Mouse (Mus musculus) thymus, postnatal 10 days (tissue): ENCODE data around the gene Dync2li1.

Experiments used
- DNase-seq, 2 experiments: peaks; one replicate each; pipeline ENCODE4 v3.0.0; 2021; ENCODE audit warnings: low spot score in 2 of 2

Dync2li1 gene

DNA sequence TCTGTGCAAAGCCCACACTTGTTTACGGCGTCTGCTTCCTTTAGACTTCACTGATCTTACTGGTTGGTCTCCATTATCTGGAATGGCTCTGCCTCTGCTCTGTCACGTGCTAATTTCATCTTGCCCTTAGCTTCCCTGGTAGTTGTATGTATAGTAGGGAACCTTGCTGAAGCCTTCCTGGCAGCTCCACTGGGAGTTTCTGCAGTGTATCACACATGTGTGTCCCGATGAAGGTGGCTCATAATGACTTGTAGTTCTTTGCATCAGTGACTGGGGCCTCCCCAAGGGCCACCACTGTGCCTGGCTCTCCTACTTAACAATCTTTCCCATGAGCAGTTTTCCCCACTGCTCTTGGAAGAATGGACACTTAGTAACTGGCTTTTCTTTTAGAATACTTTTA, 17.7 kb upstream of the Dync2li1 start:
- no peak for DNase-seq

DNA sequence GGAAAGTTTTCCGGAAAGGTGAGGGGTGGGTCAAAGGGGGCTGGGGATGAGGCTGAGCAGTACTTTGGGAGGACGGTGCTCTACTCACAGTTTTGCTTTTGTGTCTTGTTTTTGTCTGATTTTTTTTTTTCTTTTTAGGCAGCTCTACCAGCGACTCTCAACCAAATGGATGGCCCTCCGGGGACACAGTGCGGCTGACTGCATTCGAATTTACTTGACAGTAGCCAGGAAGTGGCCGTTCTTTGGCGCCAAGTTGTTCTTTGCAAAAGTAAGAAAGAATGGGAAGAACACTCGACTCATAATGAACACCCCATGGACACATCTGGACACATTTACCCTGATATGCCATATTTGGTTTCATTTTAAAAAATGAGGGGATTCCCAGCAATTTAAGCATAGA, 14.8 kb upstream of the Dync2li1 start:
- DNase-seq, result no peak

DNA sequence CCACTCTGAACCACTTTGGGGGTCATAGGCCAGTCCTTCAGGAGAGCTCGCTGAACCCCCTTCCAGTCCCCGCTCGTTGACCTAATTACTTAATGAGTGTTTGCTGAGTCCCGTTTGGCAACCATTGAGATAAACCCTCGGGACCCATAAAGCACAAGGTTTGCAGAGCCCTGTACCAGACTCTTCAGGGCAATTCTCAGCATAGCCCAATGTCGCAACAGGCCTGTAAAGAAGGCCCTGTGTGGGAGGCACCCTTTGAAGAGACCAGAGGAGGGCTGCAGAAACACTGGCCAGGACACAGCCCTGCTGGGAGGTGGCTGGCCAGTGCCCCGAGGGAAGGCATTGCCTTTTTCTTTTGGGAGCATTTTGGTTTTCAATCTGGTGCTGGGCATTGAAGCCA, 14.3 kb upstream of the Dync2li1 start:
- no peak for DNase-seq

DNA sequence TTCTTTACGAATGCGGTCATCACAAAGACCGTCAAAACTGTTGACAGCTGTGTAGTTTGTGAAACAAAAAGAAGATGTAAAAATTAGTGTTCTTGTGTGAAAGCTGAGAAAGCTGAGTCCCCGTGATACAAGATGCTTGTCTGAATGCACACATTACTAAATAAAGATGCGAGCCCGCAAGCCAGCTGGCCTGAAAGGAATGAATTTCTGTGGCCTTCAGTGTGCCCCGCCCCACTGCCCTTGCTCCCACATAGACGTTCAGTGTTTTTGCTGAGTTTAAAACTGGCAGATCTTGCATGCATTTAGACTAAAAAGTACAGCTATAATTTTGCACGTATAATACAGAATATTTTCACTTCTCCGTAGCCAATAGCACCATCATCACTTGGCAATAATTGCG, 10.5 kb upstream of the Dync2li1 start:
- DNase-seq, result no peak

DNA sequence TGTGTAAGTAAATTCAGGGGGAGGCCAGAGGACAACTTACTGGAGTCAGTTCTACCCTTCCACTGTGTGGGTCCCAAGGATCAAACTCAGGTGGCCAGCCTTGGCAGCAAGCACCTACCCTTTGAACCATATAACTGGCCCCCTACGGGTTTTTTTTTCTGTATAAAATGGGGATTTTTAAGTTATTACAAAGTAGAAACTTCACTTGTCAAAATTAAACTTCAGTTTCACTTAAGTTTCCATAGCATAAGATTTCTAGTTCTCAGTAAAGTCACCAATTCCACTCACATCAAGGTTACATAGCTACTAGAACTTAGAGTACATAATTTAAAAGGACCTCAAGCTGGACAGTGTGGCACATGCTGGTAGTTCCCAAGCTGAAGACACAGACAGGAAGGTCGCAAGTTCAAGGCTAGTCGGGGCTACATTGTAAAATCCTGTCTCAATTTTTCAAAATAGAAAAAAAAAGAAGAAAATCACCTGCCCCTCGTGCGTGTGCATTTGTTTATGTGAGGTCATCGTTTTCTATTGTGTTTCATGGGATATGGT, 9.7 kb upstream of the Dync2li1 start:
- DNase-seq, result no peak

DNA sequence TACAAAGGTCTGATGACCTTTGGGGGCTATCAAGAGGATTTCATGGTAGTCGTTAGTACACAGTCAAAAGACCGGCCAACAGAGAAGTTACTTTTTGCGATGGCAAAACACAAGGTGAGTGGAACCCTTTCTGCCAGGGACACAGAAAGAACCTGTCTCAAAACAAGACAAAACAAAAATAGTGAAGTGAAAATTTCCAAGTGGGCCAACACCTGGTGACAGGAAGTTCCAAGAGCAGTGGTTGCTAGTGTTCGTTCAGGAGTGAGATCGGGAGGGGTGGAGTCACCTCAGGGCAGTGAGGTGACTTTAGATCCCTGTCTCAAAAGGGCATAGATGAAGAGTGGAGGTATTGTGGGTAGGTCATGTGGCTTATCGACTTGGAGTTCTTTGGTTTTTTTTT, 8.3 kb upstream of the Dync2li1 start:
- no peak for DNase-seq

DNA sequence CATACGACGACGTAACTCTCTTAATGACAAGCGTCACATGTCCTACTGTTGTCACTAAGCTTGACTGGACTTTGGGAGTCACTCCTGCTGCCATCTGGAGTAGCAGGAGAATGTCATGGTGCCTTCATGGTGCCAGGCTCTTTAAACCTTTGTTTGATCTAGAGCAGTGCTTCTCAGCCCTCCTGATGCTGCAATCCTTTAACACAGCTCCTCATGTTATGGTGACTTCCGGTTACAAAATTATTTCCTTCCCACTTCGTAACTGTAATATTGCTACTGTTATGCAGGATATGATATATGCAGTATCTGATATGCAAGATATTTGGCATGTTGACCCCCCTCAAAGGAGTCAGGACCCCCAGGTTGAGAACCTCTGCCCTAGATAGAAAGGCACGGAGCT, 7.2 kb upstream of the Dync2li1 start:
- no peak for DNase-seq

DNA sequence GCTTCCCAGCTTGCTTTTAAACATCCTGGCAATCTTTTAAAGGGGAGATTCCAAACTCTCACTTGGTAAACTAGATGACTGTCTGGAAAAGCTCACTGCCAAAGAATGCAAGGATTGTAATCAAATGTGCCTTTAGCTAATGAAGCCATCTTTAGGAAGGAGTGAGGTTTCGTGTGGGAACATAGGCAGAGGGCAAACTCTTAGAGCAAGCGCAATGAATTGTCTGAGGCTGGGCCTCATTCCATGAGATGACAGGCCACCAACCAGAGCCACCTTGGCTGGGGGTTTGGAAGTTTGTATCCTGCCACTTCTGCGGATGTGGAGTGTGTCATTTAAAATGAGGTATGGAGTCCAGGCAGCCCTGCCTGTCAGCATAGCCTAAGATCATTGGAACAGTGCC, 6.2 kb upstream of the Dync2li1 start:
- DNase-seq, result no peak

DNA sequence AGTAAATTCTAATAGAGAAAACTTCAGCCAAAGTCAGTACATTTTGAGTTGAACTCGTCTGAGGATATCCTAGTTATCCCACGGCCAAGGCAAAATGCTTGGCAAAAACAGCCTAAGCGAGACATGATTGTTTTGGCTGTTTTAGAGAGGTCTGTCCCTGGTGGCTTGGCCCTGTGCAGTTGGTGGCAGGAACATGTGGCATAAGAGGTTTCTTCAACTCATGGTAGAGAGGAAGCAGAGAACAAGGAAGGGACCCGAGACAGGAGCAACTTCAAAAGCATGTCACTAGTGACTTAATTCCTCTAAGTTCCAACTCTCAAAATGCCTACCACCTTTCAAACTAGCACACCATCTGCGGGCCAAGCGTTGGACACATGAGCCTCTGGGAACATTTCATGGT, 5.7 kb upstream of the Dync2li1 start:
- no peak for DNase-seq

DNA sequence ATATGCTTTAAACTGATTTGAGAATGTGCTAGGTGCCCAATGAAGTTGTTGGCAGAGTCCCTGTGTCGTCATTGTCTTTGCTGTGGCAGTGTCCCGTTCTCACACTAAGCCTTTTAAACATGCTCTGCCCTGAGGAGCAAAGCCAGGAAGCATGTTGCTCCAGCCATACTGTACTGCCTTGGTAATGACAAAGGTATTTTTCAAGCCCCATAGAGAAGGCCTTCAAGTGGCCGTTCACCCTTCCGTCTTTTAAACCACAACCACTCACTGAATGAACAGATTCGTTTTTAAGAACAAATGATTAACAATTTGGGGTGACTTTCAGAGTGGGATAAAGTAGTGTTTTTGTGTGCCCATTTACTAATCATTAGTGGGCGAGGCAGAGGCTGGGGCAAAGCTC, 5.1 kb upstream of the Dync2li1 start:
- no peak for DNase-seq

DNA sequence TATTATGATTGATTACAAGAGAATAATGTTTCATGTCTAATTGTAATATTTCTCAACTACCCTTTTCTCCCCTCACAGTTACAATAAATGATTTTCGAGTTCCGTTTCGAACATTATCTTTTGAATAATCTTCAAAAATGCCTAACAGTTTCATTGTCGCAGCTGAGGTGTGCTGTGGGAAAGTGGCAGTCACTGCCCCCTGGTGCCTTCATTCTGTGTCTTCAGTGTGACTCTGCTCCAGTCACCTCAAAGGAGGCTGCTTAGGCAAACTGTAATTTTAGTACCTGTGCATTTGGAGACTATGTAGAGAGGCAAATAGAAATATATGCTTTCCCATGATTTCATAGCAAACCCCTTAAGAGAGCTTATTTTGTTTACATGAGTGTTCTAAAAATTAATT, 4.3 kb upstream of the Dync2li1 start:
- DNase-seq, result no peak

DNA sequence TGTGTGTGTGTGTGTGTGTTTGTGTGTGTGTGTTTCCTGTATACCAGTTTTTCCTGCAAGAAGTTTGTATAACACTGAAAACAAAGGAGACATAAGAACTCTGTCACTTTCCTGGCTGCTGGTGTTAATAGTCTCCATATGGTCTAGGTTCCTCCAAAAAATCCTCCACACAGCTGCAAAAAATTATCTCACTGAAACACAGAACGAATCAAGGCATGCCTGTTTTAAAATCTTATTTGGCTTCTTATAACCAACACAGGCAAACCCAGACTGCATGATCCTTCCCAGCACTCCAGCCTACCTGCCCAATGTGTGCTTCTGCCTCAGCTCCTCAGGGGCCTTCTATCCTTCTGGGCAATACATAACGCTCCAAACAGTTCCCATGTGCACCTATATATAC, 3.4 kb upstream of the Dync2li1 start:
- no peak for DNase-seq

DNA sequence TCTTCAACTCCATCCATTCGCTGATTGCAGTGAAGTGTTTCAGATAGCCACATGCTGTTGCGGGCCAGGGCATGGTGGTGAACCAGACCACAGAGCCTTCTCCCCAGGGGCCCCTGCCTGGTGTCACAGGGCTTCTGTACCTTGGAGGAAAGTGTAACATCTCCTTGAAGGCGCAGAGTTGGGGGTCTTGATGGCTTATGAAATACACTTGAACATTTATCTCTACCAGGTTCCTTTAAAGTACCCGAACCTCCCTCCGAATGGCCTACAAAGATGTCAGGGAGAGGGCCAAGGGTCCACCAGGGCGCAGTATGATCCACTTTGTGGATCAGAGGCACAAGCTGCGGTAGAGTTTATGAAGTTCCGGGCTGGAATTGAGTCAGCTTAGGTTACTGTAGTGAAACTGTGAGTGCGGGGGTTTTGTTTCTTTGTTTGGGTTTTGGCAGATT, 585 bp downstream of the Dync2li1 start:
- DNase-seq, result no peak

DNA sequence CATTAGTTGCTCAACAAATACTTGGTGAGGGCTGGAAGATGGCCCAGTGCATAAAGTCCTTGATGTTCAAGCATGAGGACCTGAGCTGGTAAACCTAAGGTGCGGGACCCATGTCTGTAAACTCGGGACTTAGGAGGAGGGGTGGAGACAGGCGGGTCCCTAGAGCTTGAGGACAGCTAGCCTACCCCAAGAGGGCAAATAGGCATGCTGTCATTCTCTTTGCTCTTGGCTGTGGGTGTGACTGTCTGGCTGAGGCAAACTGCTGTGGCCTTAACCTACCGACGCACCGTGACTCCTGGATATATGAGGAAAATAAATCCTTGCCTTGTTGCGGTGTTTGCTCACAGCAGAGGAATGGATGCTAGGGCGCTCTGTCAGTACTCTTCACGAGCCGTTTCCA, 1.4 kb downstream of the Dync2li1 start:
- no peak for DNase-seq

DNA sequence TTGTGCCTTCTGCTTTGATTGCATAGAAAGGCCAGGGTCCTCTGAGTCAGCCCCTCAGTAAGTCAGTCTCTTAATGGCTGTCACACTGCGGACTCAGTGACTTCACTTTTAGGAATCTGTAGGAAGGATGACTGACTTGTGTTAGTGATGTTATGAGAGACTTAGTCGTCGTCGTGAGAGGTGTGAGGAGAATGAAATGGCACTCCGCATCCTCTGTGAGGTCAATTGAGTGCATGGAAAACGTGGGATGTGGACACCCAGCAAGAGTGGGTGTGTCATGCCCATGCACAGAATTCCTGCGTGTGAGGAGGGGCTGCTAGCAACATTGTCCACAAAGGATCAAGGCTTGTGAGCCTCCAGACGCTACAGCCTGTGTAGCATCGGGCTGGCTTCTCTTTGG, 2.3 kb downstream of the Dync2li1 start:
- no peak for DNase-seq

DNA sequence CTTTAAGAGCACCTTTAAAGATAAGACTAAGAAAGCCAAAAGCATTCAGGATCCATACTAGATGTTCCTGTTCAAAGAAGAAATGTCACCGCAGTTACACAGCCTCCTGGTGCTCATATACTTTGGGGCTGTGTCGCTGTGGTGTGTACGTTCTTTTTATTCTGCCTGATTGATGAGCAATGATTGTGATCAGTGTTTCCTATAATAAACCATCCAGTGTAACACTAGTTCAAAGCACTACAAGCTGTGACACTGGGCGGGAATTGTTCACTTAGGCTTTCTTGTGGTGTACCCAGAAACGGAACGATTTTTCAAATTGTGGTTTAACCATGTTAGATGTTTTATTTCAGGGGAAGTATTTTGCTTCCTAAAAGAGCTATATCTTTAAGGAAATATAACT, 5.5 kb downstream of the Dync2li1 start:
- DNase-seq, result no peak

DNA sequence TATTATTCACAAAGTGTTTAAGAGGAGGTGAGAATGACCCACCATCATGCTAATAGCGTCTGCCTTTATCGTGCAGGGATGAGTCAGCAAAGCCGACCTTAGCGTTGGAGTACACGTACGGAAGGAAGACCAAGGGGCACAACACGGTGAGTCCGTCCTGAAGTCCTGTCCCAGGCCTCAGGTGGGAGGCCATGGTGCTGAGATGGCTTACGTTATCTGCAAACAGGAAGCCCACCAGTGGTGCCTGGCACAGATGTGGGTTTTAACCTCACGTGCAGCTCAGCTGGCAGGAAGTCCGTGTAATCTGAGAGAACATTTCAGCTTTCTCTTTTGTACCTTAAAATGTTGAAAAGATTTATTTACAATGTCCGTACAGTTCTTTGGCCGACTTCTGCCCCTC, 7.1 kb downstream of the Dync2li1 start:
- peak; percentile 33 to 48 for DNase-seq

DNA sequence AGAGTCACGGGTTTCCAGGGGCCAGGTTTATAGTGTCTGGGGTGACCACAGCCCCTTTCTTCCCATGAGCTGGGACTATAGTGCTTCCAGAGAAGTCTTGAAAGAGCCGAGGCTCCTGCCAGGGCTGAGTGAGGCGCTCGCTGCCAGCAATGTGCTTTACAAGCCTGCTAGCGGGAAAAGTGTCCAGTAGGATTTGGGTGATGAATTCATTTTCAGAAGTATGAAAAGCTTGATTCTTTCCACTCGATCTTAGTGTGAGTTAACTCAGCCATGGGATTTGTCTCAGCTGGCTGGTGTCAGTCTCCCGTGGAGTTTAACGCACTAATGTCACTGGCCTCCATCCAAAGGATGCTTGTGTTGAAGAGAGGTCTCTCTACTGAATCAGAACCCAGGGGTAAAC, 10.0 kb downstream of the Dync2li1 start:
- no peak for DNase-seq

DNA sequence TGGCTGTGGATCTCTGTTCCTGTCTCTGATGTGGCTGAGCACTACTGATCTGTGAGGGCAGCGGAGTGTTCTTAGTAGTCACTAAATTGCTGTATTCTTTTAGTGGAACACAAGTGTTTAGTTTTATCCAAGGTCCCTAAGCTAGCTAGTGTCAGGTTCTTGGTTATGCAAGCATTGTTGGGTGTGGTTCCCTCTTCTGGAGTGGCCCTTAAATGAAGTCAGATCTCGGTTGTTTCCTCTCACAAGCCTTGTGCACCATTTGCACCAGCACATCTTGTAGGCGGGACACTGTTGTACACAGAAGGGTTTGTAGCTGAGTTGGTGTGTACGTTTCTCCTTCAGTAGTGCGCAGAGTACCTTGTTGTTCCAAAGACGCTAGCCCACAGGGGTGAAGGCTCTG, 11.7 kb downstream of the Dync2li1 start:
- DNase-seq, result no peak

DNA sequence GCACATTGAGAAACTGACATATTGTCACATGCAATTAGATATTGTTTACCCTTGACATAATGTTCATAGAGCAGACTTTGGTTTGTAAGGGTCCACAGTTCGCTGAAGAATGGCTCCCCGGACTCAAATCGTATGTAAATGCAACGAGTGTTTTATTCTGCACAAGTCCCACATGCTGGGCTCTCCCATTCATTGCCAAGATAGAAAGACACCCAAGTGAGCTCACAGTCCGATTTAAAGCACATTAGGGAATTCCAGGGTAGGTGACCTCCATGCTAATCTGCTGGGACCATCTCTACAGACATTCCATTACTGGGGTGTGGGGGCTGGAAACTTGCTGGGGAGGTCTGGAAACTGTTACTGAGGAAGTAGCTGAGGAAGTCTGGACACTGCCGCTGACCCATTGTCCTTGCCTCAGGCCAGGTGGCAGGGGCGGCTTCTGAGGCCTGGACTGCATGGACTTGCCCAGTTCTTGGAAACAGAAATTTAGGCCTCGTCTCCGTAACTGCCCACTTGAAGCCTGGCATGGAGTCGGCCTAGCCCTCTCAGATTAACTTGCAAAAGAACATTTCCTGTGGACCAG, 13.6 kb downstream of the Dync2li1 start:
- no peak for DNase-seq

DNA sequence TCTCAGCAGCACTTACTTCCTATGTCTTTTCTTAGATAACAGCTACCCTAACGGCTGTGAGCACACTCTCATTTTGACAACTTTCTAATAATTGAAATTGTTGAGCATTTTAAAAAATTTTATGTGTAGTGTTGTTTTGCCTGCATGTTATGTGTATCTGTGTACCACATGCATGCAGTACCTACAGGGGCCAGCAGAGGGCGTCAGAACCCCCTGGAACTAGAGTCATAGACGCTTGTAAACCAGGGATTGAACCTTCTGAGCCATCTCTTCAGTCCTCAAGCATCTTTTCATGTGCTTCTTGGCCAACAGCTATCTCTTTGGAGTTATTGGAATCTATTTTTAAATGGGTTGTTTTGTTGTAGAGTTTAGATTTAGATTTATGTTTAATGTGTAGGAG, 15.6 kb downstream of the Dync2li1 start:
- DNase-seq, result peak; percentile 35 to 63

DNA sequence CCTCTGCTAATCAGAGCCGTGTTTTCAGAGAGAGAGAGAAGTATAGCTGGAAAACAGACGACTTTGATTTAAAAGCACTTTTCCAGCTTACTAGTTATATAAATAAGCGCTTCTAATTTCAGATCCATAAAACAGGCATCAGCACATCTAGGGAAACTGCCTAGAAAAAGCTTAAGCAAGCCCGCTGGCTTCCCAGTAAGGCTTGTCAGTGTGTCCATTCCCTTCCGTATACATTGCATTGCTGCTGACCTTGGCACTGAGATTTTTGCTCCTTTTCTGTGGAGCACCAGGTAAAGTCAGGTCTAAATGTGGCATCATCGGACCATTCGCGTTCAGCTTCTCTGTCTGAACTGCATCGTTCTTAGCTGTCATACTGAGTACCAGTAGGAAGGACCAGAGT, 16.0 kb downstream of the Dync2li1 start:
- no peak for DNase-seq

DNA sequence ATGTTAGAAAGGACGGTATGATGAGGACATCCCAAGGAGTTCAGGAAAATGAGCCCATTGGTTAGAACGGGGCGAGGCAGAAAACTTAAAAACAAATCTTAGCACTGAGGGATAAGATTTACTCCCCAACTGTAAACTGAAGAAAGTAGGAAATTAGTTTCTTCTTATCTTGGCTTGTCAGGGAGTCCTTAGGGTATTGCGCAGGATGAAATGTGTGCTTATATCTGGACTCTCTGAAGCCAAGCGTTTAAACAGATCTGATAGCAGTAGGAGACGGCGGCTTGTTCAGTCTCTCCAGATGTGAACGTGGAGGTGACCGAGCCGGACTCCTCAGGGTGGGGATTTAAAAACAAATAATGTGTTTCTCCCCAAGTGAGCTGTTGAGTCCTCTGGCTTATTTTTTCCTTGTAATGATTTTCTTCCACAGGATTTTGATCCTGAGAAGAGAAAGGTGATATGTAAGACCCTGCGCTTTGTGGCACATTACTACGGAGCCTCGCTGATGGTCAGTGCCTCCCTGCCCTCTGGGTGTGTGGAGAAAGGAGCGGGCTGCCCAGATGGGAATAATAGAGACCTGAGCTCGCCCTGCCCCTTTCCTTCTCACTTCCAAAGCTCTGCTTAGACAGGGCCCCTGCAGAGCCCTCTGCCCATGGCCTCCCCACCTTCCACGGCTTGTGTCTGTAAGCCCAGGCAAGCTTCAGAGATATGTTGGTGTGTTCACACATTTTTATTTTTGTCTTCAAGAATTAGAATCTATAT, 18.2 kb downstream of the Dync2li1 start:
- DNase-seq, result no peak

DNA sequence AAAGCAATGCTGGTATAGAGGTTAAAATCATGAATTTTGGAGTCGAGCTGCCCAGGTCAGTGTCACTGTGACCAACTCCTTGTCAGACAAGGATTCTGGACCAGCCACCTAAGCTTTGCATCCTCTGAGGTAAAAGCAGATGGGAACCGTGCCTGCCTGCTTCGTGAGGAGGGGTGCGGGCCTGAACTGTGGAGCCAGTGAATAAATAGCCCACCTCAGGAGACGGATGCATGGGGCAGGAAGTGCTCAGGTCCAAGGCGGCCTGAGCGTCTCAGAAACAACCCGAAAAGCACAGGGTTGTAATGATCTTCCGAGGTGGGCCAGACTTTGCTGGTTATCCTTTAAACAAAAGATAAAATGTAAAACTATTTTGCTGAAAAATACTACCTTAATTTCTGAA, 18.8 kb downstream of the Dync2li1 start:
- DNase-seq, result no peak
